Mouse (Mus musculus): ENCODE measurements around the gene Fgd5.
"Not testable (repeated sequence)": the region's sequence is repeated elsewhere in the genome, so short reads cannot be mapped to it uniquely, and the experiment has no call there.

The Fgd5 gene

GRCm38 (mm10) chr6:91978371-91979300 is at the start of gene Fgd5:
TSS of gene Fgd5 (plus strand) at chr6:91978878.
- DNase-seq = peak; percentile 62 to 83

- DNase-seq = no peak
Observed at GRCm38 (mm10) chr6:91931231-91931630, 47.4 kb upstream of the Fgd5 start.

- DNase-seq = peak; percentile 40 to 83
Observed at GRCm38 (mm10) chr6:91938491-91938890, 40.2 kb upstream of the Fgd5 start.

GRCm38 (mm10) chr6:91948426-91948825 is 30.3 kb upstream of the Fgd5 start:
- DNase-seq = no peak

- not testable (repeated sequence) for DNase-seq
Observed at GRCm38 (mm10) chr6:91958015-91958414, 20.7 kb upstream of the Fgd5 start.

GRCm38 (mm10) chr6:91960028-91960811 is 18.5 kb upstream of the Fgd5 start:
- peak; percentile 64 to 82 for DNase-seq

GRCm38 (mm10) chr6:91963429-91963828 is 15.2 kb upstream of the Fgd5 start:
- no peak for DNase-seq

- no peak for DNase-seq
Observed at GRCm38 (mm10) chr6:91965060-91965459, 13.6 kb upstream of the Fgd5 start.

- DNase-seq = no peak
Observed at GRCm38 (mm10) chr6:91966006-91966405, 12.7 kb upstream of the Fgd5 start.

- DNase-seq = peak; percentile 82 to 94
Observed at GRCm38 (mm10) chr6:91972201-91972646, 6.5 kb upstream of the Fgd5 start.

- DNase-seq = peak; percentile 20 to 45
Observed at GRCm38 (mm10) chr6:91973972-91974371, 4.7 kb upstream of the Fgd5 start.

GRCm38 (mm10) chr6:91979301-91979996 is 771 bp downstream of the Fgd5 start:
- no peak for DNase-seq

GRCm38 (mm10) chr6:91980011-91980410 is 1.3 kb downstream of the Fgd5 start:
- no peak for DNase-seq

- no peak for DNase-seq
Observed at GRCm38 (mm10) chr6:91990101-91990500, 11.4 kb downstream of the Fgd5 start.

- peak in 1 of 2 experiments; percentile 38 for DNase-seq
Observed at GRCm38 (mm10) chr6:91992823-91993222, 14.1 kb downstream of the Fgd5 start.

- DNase-seq = no peak
Observed at GRCm38 (mm10) chr6:91993795-91994505, 15.3 kb downstream of the Fgd5 start.

GRCm38 (mm10) chr6:91996072-91996471 is 17.4 kb downstream of the Fgd5 start:
- DNase-seq = no peak

GRCm38 (mm10) chr6:92002558-92003285 is 24.0 kb downstream of the Fgd5 start:
- DNase-seq = no peak

GRCm38 (mm10) chr6:92003646-92004045 is 25.0 kb downstream of the Fgd5 start:
- DNase-seq = no peak

- no peak for DNase-seq
Observed at GRCm38 (mm10) chr6:92004137-92004805, 25.6 kb downstream of the Fgd5 start.

- no peak for DNase-seq
Observed at GRCm38 (mm10) chr6:92004806-92005205, 26.1 kb downstream of the Fgd5 start.
